Mouse (Mus musculus) erythroblast, adult 5-6 weeks (primary cell): Measurements from ENCODE around the gene Acrbp. TPM values are rescaled to one million over a fixed set of nuclear protein-coding genes. Genes with fewer than 3 reads are reported as not detected.
A peak's percentile ranks its signal among the peaks of the same experiment; 100 is the strongest.

ENCODE experiments used
- ATAC-seq: replicated peaks from 2 replicates; pipeline ENCODE4 v1.8.0; 2016; ENCODE audit warnings: moderate number of reproducible peaks, mild to moderate bottlenecking, moderate TSS enrichment, inconsistent platforms; ENCODE audit not compliant: poor library complexity, low FRiP score, severe bottlenecking
- total RNA-seq, 2 experiments: library from RNA; stranded (forward) in 1 of 2; stranded (reverse) in 1 of 2; fragments of 150-400 nt in 1 of 2; fragments of 200-764, 138-1000 nt in 1 of 2; gene quantifications; 2 replicates each; pipeline versions ENCODE4 v1.2.3 to v1.2.4; 2015 to 2017; ENCODE audit warnings: low replicate concordance in 2 of 2

Acrbp gene
- 3.3 TPM in 1 of 2 replicates, not detected in the other for total RNA-seq (2015; ENCODE audit: low replicate concordance)
- 7.0 and 11.6 TPM in 2 replicates for total RNA-seq (2017; ENCODE audit: low replicate concordance)

DNA sequence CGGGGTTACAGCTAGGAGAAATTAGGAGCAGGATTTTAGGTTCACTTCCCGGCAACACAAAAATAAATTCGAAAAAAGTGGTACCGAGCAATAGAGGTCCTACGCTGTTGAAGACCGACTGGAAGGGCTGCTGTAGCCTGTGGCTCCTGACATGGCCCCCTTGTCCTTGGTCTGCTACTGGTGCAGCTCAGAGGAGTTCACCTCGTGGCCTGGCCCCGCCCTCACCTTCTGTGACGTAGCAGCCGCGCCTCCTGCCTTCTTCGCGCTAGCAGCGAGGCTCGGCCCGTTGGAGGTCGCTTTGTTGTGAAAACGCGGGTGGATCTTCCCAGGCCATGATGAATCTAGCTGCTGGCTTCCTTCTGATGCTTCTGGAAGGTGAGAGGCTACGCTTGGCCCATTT lies at the start of gene Acrbp:
Gene Acrbp (plus strand): TSS at position 12 of the 400 bp plus-strand sequence.
- no peak for ATAC-seq

GRCm38 (mm10) chr6:125003706-125004105 lies 45.8 kb upstream of the Acrbp start:
- ATAC-seq = no peak

GRCm38 (mm10) chr6:125005086-125005485 lies 44.4 kb upstream of the Acrbp start:
- ATAC-seq = no peak

GRCm38 (mm10) chr6:125008060-125008459 lies 41.4 kb upstream of the Acrbp start:
- ATAC-seq = no peak

- ATAC-seq = peak; percentile 97
Measured at GRCm38 (mm10) chr6:125008586-125009128, 40.8 kb upstream of the Acrbp start.

DNA sequence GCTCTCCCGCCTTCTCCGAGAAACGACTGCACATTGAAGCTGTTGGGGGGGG lies 40.5 kb upstream of the Acrbp start, which contains the start of gene Zfp384:
Gene Zfp384 (plus strand): TSS at position 17 of the 52 bp plus-strand sequence.
- ATAC-seq = no peak

DNA sequence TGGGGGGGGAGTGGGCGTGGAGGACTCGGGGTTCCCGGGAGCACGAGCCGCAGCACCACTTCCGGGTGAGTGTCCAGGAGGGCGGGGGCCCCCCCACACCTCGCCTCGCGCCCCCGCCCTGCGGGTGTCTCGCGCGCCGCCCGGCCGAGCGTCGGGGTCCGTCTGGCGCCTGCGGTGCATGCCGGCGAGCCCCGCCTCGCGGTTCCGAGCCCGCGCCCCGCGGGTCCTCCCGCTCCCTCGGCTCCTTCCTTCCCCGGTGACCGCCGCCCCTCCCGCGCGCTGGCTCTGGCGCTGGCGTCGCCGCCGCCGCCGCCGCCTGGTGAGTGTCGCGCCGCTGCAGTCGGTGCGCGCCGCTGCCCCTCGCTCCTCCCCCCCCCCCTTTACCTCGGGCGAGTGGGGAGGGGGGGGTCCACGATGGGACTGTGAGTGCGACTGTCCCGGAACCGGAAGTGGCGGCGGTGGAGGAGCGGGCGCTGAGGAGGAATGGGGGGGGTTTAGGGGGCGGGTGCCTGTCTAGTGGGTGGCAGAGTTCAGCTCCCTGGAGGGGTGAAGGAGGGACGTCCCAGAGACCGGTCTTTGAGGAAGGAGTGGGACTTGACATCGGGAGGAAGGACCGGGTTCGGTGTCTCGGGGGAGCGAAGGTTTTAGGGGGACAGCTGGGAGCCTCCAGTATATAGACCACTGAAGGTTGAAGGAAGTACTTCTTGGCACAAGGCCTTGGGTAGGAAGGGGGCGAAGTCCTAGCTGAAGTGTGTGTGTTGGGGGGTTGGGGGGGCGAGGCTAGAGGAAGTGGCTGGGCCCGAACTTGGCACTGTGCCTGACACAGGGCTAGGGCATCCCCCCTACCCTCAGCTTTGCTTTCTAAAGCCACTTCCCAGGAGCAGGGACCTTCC lies 40.1 kb upstream of the Acrbp start:
- peak; percentile 53 for ATAC-seq

DNA sequence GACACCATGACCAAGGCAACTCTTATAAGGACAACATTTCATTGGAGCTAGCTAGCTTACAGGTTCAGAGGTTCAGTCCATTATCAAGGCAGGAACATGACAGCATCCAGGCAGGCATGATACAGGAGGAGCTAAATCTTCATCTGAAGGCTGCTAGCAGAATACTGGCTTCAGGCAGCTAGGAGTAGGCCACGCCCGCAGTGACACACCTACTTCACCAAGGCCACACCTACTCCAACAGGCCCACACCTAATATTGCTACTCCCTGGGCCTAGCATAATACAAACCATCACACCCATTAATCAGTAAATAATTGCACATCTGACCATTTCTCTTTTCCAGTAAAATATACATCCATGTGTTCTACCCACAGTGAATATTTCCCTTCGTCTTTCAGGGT lies 31.8 kb upstream of the Acrbp start:
- ATAC-seq = peak; percentile 98

- peak; percentile 80 for ATAC-seq
Measured at GRCm38 (mm10) chr6:125030532-125030931, 19.0 kb upstream of the Acrbp start.

GRCm38 (mm10) chr6:125031604-125032003 lies 17.9 kb upstream of the Acrbp start:
- no peak for ATAC-seq

GRCm38 (mm10) chr6:125038666-125039065 lies 10.8 kb upstream of the Acrbp start:
- ATAC-seq = no peak

GRCm38 (mm10) chr6:125039131-125039530 lies 10.4 kb upstream of the Acrbp start:
- ATAC-seq = peak; percentile 33

- peak; percentile 90 for ATAC-seq
Measured at GRCm38 (mm10) chr6:125039533-125040153, 9.8 kb upstream of the Acrbp start, which contains the start of gene Ing4. Ing4 (plus strand) TSS chr6:125039760.

DNA sequence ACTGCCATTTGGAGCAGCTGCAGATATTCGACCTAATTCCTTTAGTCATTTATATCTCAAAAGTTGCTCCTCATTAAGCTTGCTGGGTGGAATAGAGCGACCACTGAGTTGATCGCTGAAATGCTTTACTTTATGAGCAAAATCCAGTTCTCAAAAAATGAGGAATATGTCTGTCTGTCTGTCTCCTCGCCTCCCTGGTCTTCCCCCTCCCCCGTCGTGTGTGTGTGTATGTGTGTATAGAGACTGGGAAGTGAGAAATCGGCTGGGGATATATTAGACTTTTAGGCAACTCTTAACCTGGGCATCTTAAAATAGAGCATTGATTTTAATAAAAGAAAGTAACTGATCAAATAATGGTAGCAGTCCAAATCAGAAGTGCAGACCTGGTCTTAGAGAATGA lies 9.3 kb upstream of the Acrbp start:
- no peak for ATAC-seq

DNA sequence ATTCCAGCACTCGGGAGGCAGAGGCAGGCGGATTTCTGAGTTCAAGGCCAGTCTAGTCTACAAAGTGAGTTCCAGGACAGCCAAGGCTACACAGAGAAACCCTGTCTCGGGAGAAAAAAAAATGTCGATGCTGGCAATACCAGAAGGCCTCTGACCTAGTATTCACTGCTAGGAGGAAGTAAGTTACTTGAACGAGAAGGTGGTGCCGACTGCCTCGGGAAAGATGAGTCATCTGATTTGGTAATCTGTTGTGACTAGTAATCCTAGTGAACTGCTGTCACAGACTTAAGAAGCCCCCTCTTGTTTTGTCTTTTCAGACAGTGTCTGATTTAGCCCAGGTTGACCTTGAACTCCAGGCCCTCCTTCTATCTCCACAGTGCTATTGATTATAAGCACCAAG lies 8.4 kb upstream of the Acrbp start:
- ATAC-seq = no peak

- no peak for ATAC-seq
Measured at GRCm38 (mm10) chr6:125042081-125042480, 7.4 kb upstream of the Acrbp start.

GRCm38 (mm10) chr6:125046691-125047090 lies 2.8 kb upstream of the Acrbp start:
- ATAC-seq = peak; percentile 68

- ATAC-seq = no peak
Measured at GRCm38 (mm10) chr6:125051237-125051636, 1.7 kb downstream of the Acrbp start.

DNA sequence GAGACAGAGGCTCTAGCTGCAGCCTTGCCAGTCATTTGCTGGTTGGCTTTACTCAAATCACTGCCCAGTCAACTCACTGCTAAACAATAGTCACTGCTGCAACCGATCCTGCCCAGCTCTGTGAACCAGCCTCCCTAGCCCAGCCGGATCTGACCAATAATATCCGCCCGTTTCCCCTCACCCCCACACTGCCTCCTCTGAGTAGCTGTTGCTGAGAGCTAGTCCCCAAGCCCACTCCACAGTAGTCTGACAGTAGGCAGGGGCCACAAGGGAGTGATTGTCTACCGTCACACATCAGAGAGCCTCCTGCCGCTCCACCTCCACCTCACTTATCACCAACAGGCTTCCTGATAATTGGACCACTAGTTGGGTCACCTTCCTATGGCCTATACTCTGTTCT lies 12.0 kb downstream of the Acrbp start:
- no peak for ATAC-seq

- no peak for ATAC-seq
Measured at GRCm38 (mm10) chr6:125062511-125062910, 13.0 kb downstream of the Acrbp start.

GRCm38 (mm10) chr6:125063906-125064305 lies 14.4 kb downstream of the Acrbp start:
- no peak for ATAC-seq
